Mouse (Mus musculus): ENCODE data around the gene Zfp266.

DNA sequence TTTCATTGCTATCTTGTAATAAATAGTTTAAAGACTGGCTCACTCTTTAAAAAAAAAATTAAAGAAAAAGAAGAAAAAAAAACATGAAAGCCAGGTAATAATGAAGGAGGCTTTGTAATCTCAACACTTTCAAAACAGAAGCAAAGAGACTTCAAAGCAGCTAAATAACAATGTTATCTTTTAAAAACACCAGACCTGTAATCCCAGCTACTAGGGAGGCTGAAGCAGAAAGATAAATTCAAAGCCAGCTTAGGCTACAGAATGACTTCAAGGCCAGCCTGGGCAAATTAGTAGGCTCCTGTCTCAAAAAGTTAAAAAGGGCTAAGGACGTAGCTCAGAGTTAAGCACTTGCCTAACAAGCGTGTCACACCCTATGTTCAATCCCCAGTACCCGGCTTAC is 11.5 kb downstream of the Zfp266 start:
- TF ChIP-seq EP300 (IDR thresholded peaks at IDR 0.05; ENCODE audit: low read depth) (no peak), CTCF (IDR thresholded peaks at IDR 0.05; ENCODE audit: low read depth) (no peak)

Measured in heart, postnatal 0 days (tissue).